Comparison of ENCODE assay signal across 27 mouse cellular contexts in genomic region chr3:9485506-9485905, GRCm38 (mm10).
DNase-seq lines count a peak whose midpoint lies in the region; ATAC-seq and TF ChIP-seq lines count a peak whose summit lies in the region.
"Had no signal": no experiment of that assay in that cellular context is flagged by ENCODE, and none has a peak within 500 bp of the region (broad histone marks: within the 10 kb centered on the region; RNA-seq: fewer than 3 reads in every experiment).

No protein-coding gene starts in this region.

- DNase-seq in heart, adult 11 months = peak; percentile 88
- no peak for DNase-seq in heart, adult 2 months
- DNase-seq in kidney, adult 2 months = peak; percentile 30
- peak; percentile 16 to 22 for DNase-seq in kidney, postnatal 36 days
- DNase-seq in kidney, adult 11 months = no peak
- DNase-seq in Patski (ENCODE audit: low read depth, low spot score) = no peak
- DNase-seq: adrenal gland, adult 2 months; adrenal gland, postnatal 10 days; adrenal gland, postnatal 25 days; B cell, adult 2 months; cerebellum, adult 11 months; cerebellum, adult 18-20 months; cerebellum, adult 8-10 months; cerebellum, adult 9-11 months; cerebellum, postnatal 14 days; cerebellum, postnatal 36 days; embryo, embryonic 11 days had no signal

- H3K27me3 ChIP-seq in heart, adult 2 months (ENCODE audit: control insufficient read depth, insufficient read depth, low read length) = no peaks in the 10 kb centered on the region
- H3K27me3 ChIP-seq in kidney, adult 2 months (replicated peaks; ENCODE audit: control insufficient read depth, insufficient read depth, low read length) = no peaks in the 10 kb centered on the region
- H3K27me3 ChIP-seq in kidney, embryonic 16.5 days (ENCODE audit: insufficient read depth, low read length) = no peaks in the 10 kb centered on the region
- H3K27me3 ChIP-seq in Patski = no peaks in the 10 kb centered on the region
- H3K27me3 ChIP-seq: CH12.LX; embryonic facial prominence, embryonic 13.5 days; embryonic facial prominence, embryonic 15.5 days; forebrain, embryonic 12.5 days had no signal

- CTCF ChIA-PET in Patski (lab: Charles Lee) = interaction anchor here (1.2 to 1.5 kb wide), 5 partner anchors 8 to 49 kb away, joined by 3 to 6 read pairs (median 3); no protein-coding TSS in a partner anchor

- in situ Hi-C loops in Patski (cut with MboI; ENCODE audit: low pct_unique_long_range_greater_than_20kb) = no loop called here

- 91% methylated on average over 3 of the region's 3 CpGs for WGBS in heart, adult 2 months
- WGBS in kidney, adult 2 months = 88% methylated on average over 3 of the region's 3 CpGs
- 82% methylated on average over 3 of the region's 3 CpGs for WGBS in kidney, embryonic 16.5 days

- TF ChIP-seq POLR2A in heart, adult 2 months (IDR thresholded peaks at IDR 0.05; ENCODE audit: insufficient read depth, low read depth, low read length) = no peak
- no peak for TF ChIP-seq POLR2A in kidney, adult 2 months (IDR thresholded peaks at IDR 0.05; ENCODE audit: low read depth, low read length)

- H3K4me2 ChIP-seq in kidney, embryonic 16.5 days (replicated peaks; ENCODE audit: low read depth, low read length) = no peak overlapping the region
- H3K4me2 ChIP-seq: embryonic facial prominence, embryonic 13.5 days; embryonic facial prominence, embryonic 15.5 days; forebrain, embryonic 12.5 days had no signal

- H3K9me3 ChIP-seq in kidney, embryonic 16.5 days (ENCODE audit: low read length) = no peaks in the 10 kb centered on the region
- H3K9me3 ChIP-seq: embryonic facial prominence, embryonic 13.5 days; embryonic facial prominence, embryonic 15.5 days; forebrain, embryonic 10.5 days; forebrain, embryonic 12.5 days; G1E had no signal

- H3K4me1 ChIP-seq in heart, adult 2 months (ENCODE audit: control insufficient read depth, insufficient read depth, low read length) = peaks cover 5% of the 10 kb centered on the region
- H3K4me1 ChIP-seq in kidney, adult 2 months (ENCODE audit: control insufficient read depth, insufficient read depth, low read length) = no peaks in the 10 kb centered on the region
- H3K4me1 ChIP-seq in kidney, embryonic 16.5 days (ENCODE audit: insufficient read depth, low read length) = no peaks in the 10 kb centered on the region
- H3K4me1 ChIP-seq: embryonic facial prominence, embryonic 13.5 days; embryonic facial prominence, embryonic 15.5 days; forebrain, embryonic 10.5 days; forebrain, embryonic 12.5 days had no signal

- no peak overlapping the region for H3K4me3 ChIP-seq in heart, adult 2 months
- no peak overlapping the region for H3K4me3 ChIP-seq in kidney, adult 2 months (ENCODE audit: insufficient read depth, low read depth, low read length)
- H3K4me3 ChIP-seq in kidney, embryonic 16.5 days (ENCODE audit: low read length) = no peak overlapping the region
- H3K4me3 ChIP-seq: embryonic facial prominence, embryonic 13.5 days; embryonic facial prominence, embryonic 15.5 days; erythroblast, embryonic 14.5 days; forebrain, embryonic 10.5 days; forebrain, embryonic 12.5 days had no signal

- no peaks in the 10 kb centered on the region for H3K79me2 ChIP-seq in heart, adult 2 months (replicated peaks; ENCODE audit: control insufficient read depth, insufficient read depth, low read length)

- no peak overlapping the region for H3K9ac ChIP-seq in heart, adult 2 months (ENCODE audit: low read depth, low read length)
- H3K9ac ChIP-seq in kidney, embryonic 16.5 days (replicated peaks; ENCODE audit: low read length) = no peak overlapping the region
- H3K9ac ChIP-seq: embryonic facial prominence, embryonic 13.5 days; embryonic facial prominence, embryonic 15.5 days; forebrain, embryonic 12.5 days had no signal

- TF ChIP-seq CTCF in heart, adult 2 months (IDR thresholded peaks at IDR 0.05) = no peak
- no peak for TF ChIP-seq CTCF in kidney, adult 2 months (conservative IDR thresholded peaks at IDR 0.05; ENCODE audit: insufficient read depth, insufficient read length, low read depth, low read length)
- TF ChIP-seq CTCF in Patski (IDR thresholded peaks at IDR 0.05) = no peak

- no peak for TF ChIP-seq EP300 in heart, adult 2 months (IDR thresholded peaks at IDR 0.05; ENCODE audit: insufficient read depth, low read depth, low read length)

- no peak for ATAC-seq in kidney, embryonic 16.5 days (ENCODE audit: low FRiP score, low TSS enrichment)
- ATAC-seq in Patski = peak; percentile 33
- ATAC-seq: CD4-positive, CD25-positive, alpha-beta regulatory T cell, adult 4 months; forebrain, embryonic 14.5 days had no signal

- H3K36me3 ChIP-seq in heart, adult 2 months (ENCODE audit: control insufficient read depth, insufficient read depth, low read length) = no peaks in the 10 kb centered on the region
- H3K36me3 ChIP-seq in kidney, adult 2 months (ENCODE audit: control insufficient read depth, insufficient read depth, low read length) = no peaks in the 10 kb centered on the region
- H3K36me3 ChIP-seq in kidney, embryonic 16.5 days (ENCODE audit: insufficient read depth, low read length) = no peaks in the 10 kb centered on the region
- H3K36me3 ChIP-seq: embryonic facial prominence, embryonic 13.5 days; embryonic facial prominence, embryonic 15.5 days; forebrain, embryonic 10.5 days; forebrain, embryonic 12.5 days; G1E had no signal

- POLR2A ChIA-PET in Patski (lab: Charles Lee) = no interaction called here

- intact Hi-C loops in heart, adult 2 months (cut with DNase I) = no loop called here

- no peak overlapping the region for H3K27ac ChIP-seq in heart, adult 2 months
- H3K27ac ChIP-seq in kidney, adult 2 months (ENCODE audit: insufficient read depth, low read depth, low read length) = no peak overlapping the region
- H3K27ac ChIP-seq in kidney, embryonic 16.5 days (ENCODE audit: low read length) = no peak overlapping the region
- H3K27ac ChIP-seq: embryonic facial prominence, embryonic 13.5 days; embryonic facial prominence, embryonic 15.5 days; forebrain, embryonic 10.5 days; forebrain, embryonic 12.5 days had no signal

Comparison
In these comparisons a context has a peak if more than half of its experiments do, and no peak if none do; other contexts are left out.
1. DNase-seq: peak in heart, adult 11 months (single experiment), kidney, adult 2 months (single experiment) and kidney, postnatal 36 days (2 of 2); none in heart, adult 2 months (0 of 2), kidney, adult 11 months (single experiment) and Patski (single experiment).